Mouse (Mus musculus): ENCODE data around the gene Pik3ap1.
"Not testable (repeated sequence)": the region's sequence is repeated elsewhere in the genome, so short reads cannot be mapped to it uniquely, and the experiment has no call there.

The Pik3ap1 gene

GRCm38 (mm10) chr19:41332228-41332627 lies 52.7 kb downstream of the Pik3ap1 start:
- DNase-seq (ENCODE audit: low spot score in 2 of 2), result no peak

- DNase-seq (ENCODE audit: low spot score in 2 of 2), result no peak
Measured at GRCm38 (mm10) chr19:41330401-41330800, 54.5 kb downstream of the Pik3ap1 start.

- no peak for DNase-seq (ENCODE audit: low spot score in 2 of 2)
Measured at GRCm38 (mm10) chr19:41329961-41330360, 54.9 kb downstream of the Pik3ap1 start.

- no peak for DNase-seq (ENCODE audit: low spot score in 2 of 2)
Measured at GRCm38 (mm10) chr19:41328743-41329142, 56.2 kb downstream of the Pik3ap1 start.

GRCm38 (mm10) chr19:41323813-41324212 lies 61.1 kb downstream of the Pik3ap1 start:
- no peak for DNase-seq (ENCODE audit: low spot score in 2 of 2)

- no peak for DNase-seq (ENCODE audit: low spot score in 2 of 2)
Measured at GRCm38 (mm10) chr19:41323125-41323524, 61.8 kb downstream of the Pik3ap1 start.

GRCm38 (mm10) chr19:41321149-41321548 lies 63.8 kb downstream of the Pik3ap1 start:
- no peak for DNase-seq (ENCODE audit: low spot score in 2 of 2)

GRCm38 (mm10) chr19:41317315-41318095 lies 67.4 kb downstream of the Pik3ap1 start:
- peak in 1 of 2 experiments; percentile 45 for DNase-seq (ENCODE audit: low spot score in 2 of 2)

- DNase-seq (ENCODE audit: low spot score in 2 of 2), result no peak
Measured at GRCm38 (mm10) chr19:41314696-41315095, 70.2 kb downstream of the Pik3ap1 start.

- DNase-seq (ENCODE audit: low spot score in 2 of 2), result no peak
Measured at GRCm38 (mm10) chr19:41313663-41314062, 71.2 kb downstream of the Pik3ap1 start.

GRCm38 (mm10) chr19:41312587-41312986 lies 72.3 kb downstream of the Pik3ap1 start:
- not testable (repeated sequence) for DNase-seq (ENCODE audit: low spot score in 2 of 2)

- DNase-seq (ENCODE audit: low spot score in 2 of 2), result no peak
Measured at GRCm38 (mm10) chr19:41312027-41312426, 72.9 kb downstream of the Pik3ap1 start.

- DNase-seq (ENCODE audit: low spot score in 2 of 2), result no peak
Measured at GRCm38 (mm10) chr19:41310971-41311703, 73.8 kb downstream of the Pik3ap1 start.

- DNase-seq (ENCODE audit: low spot score in 2 of 2), result no peak
Measured at GRCm38 (mm10) chr19:41303933-41304332, 81.0 kb downstream of the Pik3ap1 start.

- DNase-seq (ENCODE audit: low spot score in 2 of 2), result no peak
Measured at GRCm38 (mm10) chr19:41303433-41303832, 81.5 kb downstream of the Pik3ap1 start.

- no peak for DNase-seq (ENCODE audit: low spot score in 2 of 2)
Measured at GRCm38 (mm10) chr19:41301856-41302255, 83.0 kb downstream of the Pik3ap1 start.

- DNase-seq (ENCODE audit: low spot score in 2 of 2), result no peak
Measured at GRCm38 (mm10) chr19:41299446-41299845, 85.5 kb downstream of the Pik3ap1 start.

GRCm38 (mm10) chr19:41290952-41291619 lies 93.8 kb downstream of the Pik3ap1 start:
- DNase-seq (ENCODE audit: low spot score in 2 of 2), result no peak

GRCm38 (mm10) chr19:41288568-41288967 lies 96.3 kb downstream of the Pik3ap1 start:
- no peak for DNase-seq (ENCODE audit: low spot score in 2 of 2)

- DNase-seq (ENCODE audit: low spot score in 2 of 2), result no peak
Measured at GRCm38 (mm10) chr19:41287224-41287623, 97.7 kb downstream of the Pik3ap1 start.

- no peak for DNase-seq (ENCODE audit: low spot score in 2 of 2)
Measured at GRCm38 (mm10) chr19:41284515-41284914, 100.4 kb downstream of the Pik3ap1 start.

- DNase-seq (ENCODE audit: low spot score in 2 of 2), result no peak
Measured at GRCm38 (mm10) chr19:41282718-41283117, 102.2 kb downstream of the Pik3ap1 start.

Data from cerebellum, postnatal 4 days (tissue).